In the genomic region with DNA sequence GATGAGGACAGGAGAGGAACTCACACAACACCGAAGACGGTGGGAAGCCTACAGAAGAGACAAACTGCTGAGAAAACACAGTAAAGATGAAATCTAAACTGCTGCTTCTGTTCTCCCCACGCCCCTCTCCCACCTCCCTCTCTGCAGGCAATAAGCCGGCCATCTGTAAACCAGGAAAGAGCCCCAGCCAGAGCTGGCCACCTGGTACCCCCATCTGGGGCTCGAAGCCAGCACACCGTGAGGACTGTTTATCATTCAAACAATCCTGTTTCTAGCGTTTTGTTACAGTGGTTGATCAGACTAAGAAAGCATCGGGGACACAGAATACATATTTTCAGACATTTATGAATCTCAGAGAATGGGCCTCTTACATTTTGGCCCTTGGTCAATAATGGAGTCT, we compare ENCODE assay signal across 18 mouse cellular contexts.
"Had no signal": no experiment of that assay in that cellular context is flagged by ENCODE, and none has a peak within 500 bp of the region (broad histone marks: within the 10 kb centered on the region; RNA-seq: fewer than 3 reads in every experiment).

No protein-coding gene starts in this region.

- DNase-seq: lung, adult 18-20 months; lung, embryonic 14.5 days; lung, postnatal 10 days; lung, postnatal 4 days; midbrain, embryonic 14.5 days; retina, postnatal 1 day; right cerebral cortex, adult 18-20 months; right cerebral cortex, postnatal 25 days; right cerebral cortex, postnatal 4 days; spleen, adult 18-20 months; thymus, adult 18-20 months; thymus, postnatal 14 days; thymus, postnatal 36 days had no signal

- H3K4me2 ChIP-seq: lung, embryonic 14.5 days; midbrain, embryonic 12.5 days; neural tube, embryonic 13.5 days; neural tube, embryonic 15.5 days had no signal

- H3K9me3 ChIP-seq: midbrain, embryonic 12.5 days; neural tube, embryonic 13.5 days; neural tube, embryonic 15.5 days had no signal

- H3K4me1 ChIP-seq: midbrain, embryonic 12.5 days; neural tube, embryonic 15.5 days had no signal

- ATAC-seq: midbrain, embryonic 16.5 days had no signal

- H3K27ac ChIP-seq: midbrain, embryonic 12.5 days; neural tube, embryonic 13.5 days; neural tube, embryonic 15.5 days had no signal

- H3K4me3 ChIP-seq: midbrain, embryonic 12.5 days; myocyte; neural tube, embryonic 13.5 days; neural tube, embryonic 15.5 days had no signal

- H3K36me3 ChIP-seq: midbrain, embryonic 12.5 days; neural tube, embryonic 13.5 days; neural tube, embryonic 15.5 days had no signal

- H3K27me3 ChIP-seq: midbrain, embryonic 12.5 days; neural tube, embryonic 13.5 days; neural tube, embryonic 15.5 days had no signal

- H3K9ac ChIP-seq: lung, embryonic 14.5 days; midbrain, embryonic 12.5 days; neural tube, embryonic 13.5 days; neural tube, embryonic 15.5 days had no signal
